20 mouse cellular contexts compared by ENCODE assay signal in the genomic region with DNA sequence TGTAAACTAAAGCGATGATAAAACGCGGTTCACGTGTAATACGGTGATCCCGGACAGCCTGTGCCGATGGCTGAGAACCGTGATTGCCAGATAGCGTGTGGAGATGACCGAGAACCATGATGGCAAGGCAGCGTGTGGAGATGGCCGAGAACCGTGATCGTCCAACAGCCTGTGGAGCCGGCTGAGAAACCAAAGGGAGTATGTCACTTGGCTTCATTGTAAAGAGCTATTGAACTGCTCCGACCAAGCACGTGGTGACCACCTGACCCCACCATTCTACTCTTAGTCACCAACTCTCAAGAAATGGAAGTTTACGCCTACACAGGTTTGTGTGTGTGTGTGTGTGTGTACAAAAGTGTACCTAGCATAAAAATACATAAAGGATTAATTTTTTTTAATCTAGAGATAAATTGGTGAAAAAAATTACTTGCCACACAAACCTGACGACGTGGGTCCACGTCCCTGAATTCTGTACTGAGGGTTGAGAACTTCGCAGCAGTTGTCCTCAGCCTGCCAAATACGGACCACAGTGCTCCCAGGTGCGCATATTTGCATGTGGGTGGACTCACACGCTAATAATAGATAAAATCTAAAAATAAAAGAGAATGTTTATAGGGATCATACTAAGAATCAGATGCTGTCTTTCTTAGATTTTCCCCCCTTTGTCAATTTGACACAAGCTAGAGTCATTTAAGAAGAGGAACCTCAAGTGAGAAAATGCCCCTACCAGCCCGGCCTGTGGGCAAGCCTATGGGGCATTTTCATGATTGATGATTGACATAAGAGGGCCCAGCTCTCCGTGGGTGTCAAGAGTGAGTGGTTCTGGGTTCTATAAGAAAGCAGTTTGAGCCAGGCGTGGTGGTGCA.
"Had no signal": no experiment of that assay in that cellular context is flagged by ENCODE, and none has a peak within 500 bp of the region (broad histone marks: within the 10 kb centered on the region; RNA-seq: fewer than 3 reads in every experiment).

No protein-coding gene starts in this region.

- H3K27ac ChIP-seq: liver, embryonic 14.5 days; midbrain, embryonic 10.5 days; midbrain, embryonic 13.5 days; midbrain, embryonic 15.5 days; neural tube, embryonic 13.5 days; neural tube, embryonic 15.5 days; stomach, embryonic 15.5 days; stomach, postnatal 0 days had no signal

- H3K4me3 ChIP-seq: midbrain, embryonic 10.5 days; midbrain, embryonic 13.5 days; midbrain, embryonic 15.5 days; myocyte; neural tube, embryonic 13.5 days; neural tube, embryonic 15.5 days; stomach, embryonic 15.5 days had no signal

- H3K27me3 ChIP-seq: midbrain, embryonic 13.5 days; midbrain, embryonic 15.5 days; neural tube, embryonic 13.5 days; neural tube, embryonic 15.5 days; stomach, embryonic 15.5 days had no signal

- H3K9me3 ChIP-seq: midbrain, embryonic 10.5 days; midbrain, embryonic 13.5 days; midbrain, embryonic 15.5 days; neural tube, embryonic 13.5 days; neural tube, embryonic 15.5 days; stomach, embryonic 15.5 days had no signal

- ATAC-seq: midbrain, embryonic 13.5 days; midbrain, embryonic 15.5 days had no signal

- H3K9ac ChIP-seq: liver, embryonic 14.5 days; lung, embryonic 14.5 days; midbrain, embryonic 13.5 days; midbrain, embryonic 15.5 days; neural tube, embryonic 13.5 days; neural tube, embryonic 15.5 days; stomach, embryonic 15.5 days had no signal

- H3K36me3 ChIP-seq: midbrain, embryonic 10.5 days; midbrain, embryonic 13.5 days; midbrain, embryonic 15.5 days; neural tube, embryonic 13.5 days; neural tube, embryonic 15.5 days; stomach, embryonic 15.5 days had no signal

- H3K4me2 ChIP-seq: lung, embryonic 14.5 days; midbrain, embryonic 13.5 days; midbrain, embryonic 15.5 days; neural tube, embryonic 13.5 days; neural tube, embryonic 15.5 days; stomach, embryonic 15.5 days had no signal

- DNase-seq: lung, adult 18-20 months; lung, embryonic 14.5 days; lung, postnatal 10 days; lung, postnatal 4 days; retina, postnatal 1 day; right cerebral cortex, adult 18-20 months; right cerebral cortex, postnatal 25 days; right cerebral cortex, postnatal 4 days; spleen, adult 18-20 months; thymus, postnatal 25 days; thymus, postnatal 4 days had no signal

- H3K4me1 ChIP-seq: midbrain, embryonic 10.5 days; midbrain, embryonic 13.5 days; midbrain, embryonic 15.5 days; neural tube, embryonic 13.5 days; neural tube, embryonic 15.5 days; stomach, embryonic 15.5 days had no signal
